Mouse (Mus musculus) erythroblast, embryonic 14.5 days (primary cell): ENCODE measurements around the gene Rpl37. TPM values are rescaled to one million over a fixed set of nuclear protein-coding genes. Genes with fewer than 3 reads are reported as not detected.

Source experiments
- H3K27me3 ChIP-seq: 2 replicates; pipeline ENCODE4 v1.6.1; 2012; ENCODE audit warnings: inconsistent platforms; ENCODE audit not compliant: control insufficient read depth
- H3K36me3 ChIP-seq: 2 replicates; pipeline ENCODE4 v1.6.1; 2012; ENCODE audit warnings: mild to moderate bottlenecking, inconsistent platforms; ENCODE audit not compliant: control insufficient read depth
- H3K4me1 ChIP-seq: 2 replicates; pipeline ENCODE4 v1.6.1; 2012; ENCODE audit warnings: inconsistent platforms; ENCODE audit not compliant: control insufficient read depth
- H3K4me3 ChIP-seq: replicated peaks from 2 replicates; pipeline ENCODE3; 2012; ENCODE audit warnings: moderate library complexity, mild to moderate bottlenecking, inconsistent platforms
- H3K9me3 ChIP-seq: 2 replicates; pipeline ENCODE4 v1.6.1; 2012; ENCODE audit warnings: low read length, inconsistent platforms, mixed read lengths; ENCODE audit not compliant: control insufficient read depth
- GATA1 ChIP-seq: IDR thresholded peaks from 2 replicates; pipeline ENCODE4 v1.6.1; 2012; ENCODE audit warnings: low read length, inconsistent platforms, mixed read lengths
- TAL1 ChIP-seq: IDR thresholded peaks from 3 replicates; pipeline ENCODE4 v1.6.1; 2012; ENCODE audit warnings: low read length, inconsistent platforms, mixed read lengths
- polyA plus RNA-seq: library from polyadenylated mRNA; stranded (reverse); fragments of >175 nt; gene quantifications from 2 replicates; pipeline ENCODE4 v1.2.3, GENCODE M21; 2012

Gene Rpl37
- polyA plus RNA-seq, 1 experiment = 13.1 TPM

DNA sequence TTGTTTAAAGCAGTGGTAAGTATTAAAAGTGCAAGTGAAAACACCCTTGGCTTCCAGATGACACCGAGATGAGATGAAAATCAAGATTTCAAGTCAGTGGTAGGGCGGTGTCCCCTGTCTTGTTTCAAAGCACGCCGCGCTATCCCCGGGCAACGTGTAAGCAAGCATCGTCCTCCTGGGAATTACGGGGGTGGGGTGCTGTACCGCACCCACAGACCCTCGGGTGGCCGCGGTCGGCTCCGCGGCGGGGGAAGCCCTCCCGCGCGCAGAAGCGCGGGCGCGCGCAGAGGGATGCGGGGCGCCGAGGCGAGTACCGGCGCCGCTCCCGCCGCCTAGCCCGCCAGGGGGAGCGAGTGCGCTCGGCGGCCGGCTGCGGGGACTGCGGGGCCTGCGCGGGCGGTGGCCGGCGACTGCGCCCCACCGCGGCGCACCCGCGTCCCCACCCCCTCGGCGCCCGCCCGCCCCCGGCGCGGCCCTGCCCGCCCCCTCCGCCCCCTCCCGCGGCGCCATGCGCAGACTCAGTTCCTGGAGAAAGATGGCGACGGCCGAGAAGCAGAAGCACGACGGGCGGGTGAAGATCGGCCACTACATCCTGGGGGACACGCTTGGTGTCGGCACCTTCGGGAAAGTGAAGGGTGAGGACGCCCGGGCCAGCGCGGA is 27.0 kb downstream of the Rpl37 start, which contains the start of gene Prkaa1:
TSS of gene Prkaa1 (plus strand) at position 501 of the 660 bp plus-strand sequence.
- peaks cover 79% of the 10 kb centered on the region for H3K4me1 ChIP-seq
- no peak for TF ChIP-seq GATA1
- no peak for TF ChIP-seq TAL1
- H3K4me3 ChIP-seq = peak within 1 kb of the TSS; percentile 78
- peaks cover 32% of the 10 kb centered on the region for H3K36me3 ChIP-seq
- no peaks in the 10 kb centered on the region for H3K27me3 ChIP-seq
- no peaks in the 10 kb centered on the region for H3K9me3 ChIP-seq

DNA sequence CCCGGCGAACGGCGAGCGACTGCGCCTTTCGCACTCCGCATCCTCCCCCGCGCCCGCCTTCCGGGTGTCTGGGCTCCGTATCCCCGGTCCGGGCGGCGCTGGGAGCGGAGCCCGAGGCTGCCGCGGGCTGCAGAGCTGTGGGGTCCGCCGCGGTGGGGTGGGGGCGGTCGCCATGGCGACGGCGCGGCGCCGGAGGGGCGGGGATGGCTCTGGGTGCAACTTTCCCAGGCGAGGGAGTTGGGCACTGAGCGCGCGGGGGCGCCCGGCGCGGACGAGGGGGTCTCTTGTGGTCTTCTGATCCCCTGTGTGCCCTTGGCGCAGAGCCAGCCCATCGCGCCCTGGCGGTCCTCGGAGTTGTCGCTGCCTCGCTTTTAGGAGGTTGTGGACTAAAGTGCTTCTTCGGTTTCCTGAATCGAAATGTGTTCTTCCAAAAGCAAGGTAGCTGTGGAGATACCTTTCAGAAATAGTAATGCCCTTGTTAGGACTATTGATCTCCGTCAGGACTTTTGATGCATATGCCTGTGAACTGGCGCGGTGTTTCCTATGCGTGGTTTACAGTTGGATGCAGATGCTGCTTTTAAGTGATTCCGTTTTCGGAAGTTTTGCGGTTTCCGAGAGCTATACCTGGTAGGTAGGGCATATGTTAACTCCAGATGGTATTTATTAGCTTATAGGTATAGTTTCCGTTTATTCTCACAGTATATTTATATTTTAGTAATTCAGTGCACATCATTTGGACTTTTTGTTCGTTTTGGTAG is 27.8 kb downstream of the Rpl37 start:
- TF ChIP-seq GATA1 = no peak
- TF ChIP-seq TAL1 = no peak
- H3K36me3 ChIP-seq = peaks cover 32% of the 10 kb centered on the region
- H3K4me1 ChIP-seq = peaks cover 78% of the 10 kb centered on the region
- peak overlapping the region; percentile 78 for H3K4me3 ChIP-seq
- H3K27me3 ChIP-seq = no peaks in the 10 kb centered on the region
- H3K9me3 ChIP-seq = no peaks in the 10 kb centered on the region

GRCm38 (mm10) chr15:5145196-5145945 is 28.9 kb downstream of the Rpl37 start:
- Histone ChIP-seq H3K36me3 (peaks cover 35% of the 10 kb centered on the region), H3K4me3 (peak overlapping the region; percentile 78), H3K4me1 (peaks cover 76% of the 10 kb centered on the region), H3K9me3 (no peaks in the 10 kb centered on the region), H3K27me3 (no peaks in the 10 kb centered on the region)
- TF ChIP-seq TAL1 (no peak), GATA1 (no peak)

DNA sequence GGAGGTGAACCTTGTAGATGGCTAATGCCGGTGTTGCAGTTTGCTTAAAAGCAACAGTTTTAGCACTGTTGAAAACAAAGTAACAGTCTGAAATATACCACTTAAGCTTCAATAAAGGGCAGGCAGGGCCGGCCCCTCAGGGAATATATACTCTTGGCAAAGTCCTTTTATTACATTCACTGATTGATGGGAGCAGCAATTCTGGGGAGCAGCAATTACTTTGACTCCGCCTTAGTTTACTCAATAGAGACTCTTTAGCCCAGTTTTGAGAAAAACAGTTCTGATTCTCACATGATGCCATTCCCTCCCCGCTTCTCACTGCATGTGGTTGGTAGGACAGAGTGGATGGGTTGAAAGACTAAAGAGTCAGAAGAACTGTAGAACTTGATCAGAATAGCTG is 32.7 kb downstream of the Rpl37 start:
- H3K27me3 ChIP-seq = no peaks in the 10 kb centered on the region
- H3K4me3 ChIP-seq = no peak overlapping the region
- TF ChIP-seq TAL1 (no peak), GATA1 (no peak)
- no peaks in the 10 kb centered on the region for H3K9me3 ChIP-seq
- peaks cover 60% of the 10 kb centered on the region for H3K4me1 ChIP-seq
- H3K36me3 ChIP-seq = peaks cover 52% of the 10 kb centered on the region

DNA sequence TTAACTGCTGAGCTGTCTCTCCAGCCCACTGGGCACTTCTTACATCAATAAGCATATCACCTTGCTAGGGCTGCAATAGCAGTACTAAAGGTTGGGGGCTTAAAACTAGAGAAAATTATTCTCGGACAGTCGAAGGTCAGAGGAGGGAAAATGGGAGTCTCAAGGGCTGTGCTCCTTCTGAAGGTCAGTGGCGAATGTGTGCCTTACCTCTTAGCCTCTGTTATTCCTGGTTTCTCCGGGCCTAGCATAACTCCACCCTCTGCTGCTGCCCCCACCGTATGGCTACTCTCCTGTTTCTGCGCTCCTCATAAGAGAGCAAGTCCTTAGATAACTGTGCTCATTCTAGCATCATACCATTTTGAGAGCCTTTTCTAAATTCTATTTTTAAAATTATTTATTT is 35.7 kb downstream of the Rpl37 start:
- TF ChIP-seq TAL1 (no peak), GATA1 (no peak)
- Histone ChIP-seq H3K4me3 (no peak overlapping the region), H3K36me3 (peaks cover 32% of the 10 kb centered on the region), H3K9me3 (no peaks in the 10 kb centered on the region), H3K27me3 (no peaks in the 10 kb centered on the region), H3K4me1 (peaks cover 61% of the 10 kb centered on the region)

- Histone ChIP-seq H3K4me1 (peaks cover 55% of the 10 kb centered on the region), H3K27me3 (no peaks in the 10 kb centered on the region), H3K9me3 (no peaks in the 10 kb centered on the region), H3K4me3 (no peak overlapping the region), H3K36me3 (peaks cover 41% of the 10 kb centered on the region)
- TF ChIP-seq GATA1 (no peak), TAL1 (no peak)
Observed at GRCm38 (mm10) chr15:5154621-5155020, 38.2 kb downstream of the Rpl37 start.

DNA sequence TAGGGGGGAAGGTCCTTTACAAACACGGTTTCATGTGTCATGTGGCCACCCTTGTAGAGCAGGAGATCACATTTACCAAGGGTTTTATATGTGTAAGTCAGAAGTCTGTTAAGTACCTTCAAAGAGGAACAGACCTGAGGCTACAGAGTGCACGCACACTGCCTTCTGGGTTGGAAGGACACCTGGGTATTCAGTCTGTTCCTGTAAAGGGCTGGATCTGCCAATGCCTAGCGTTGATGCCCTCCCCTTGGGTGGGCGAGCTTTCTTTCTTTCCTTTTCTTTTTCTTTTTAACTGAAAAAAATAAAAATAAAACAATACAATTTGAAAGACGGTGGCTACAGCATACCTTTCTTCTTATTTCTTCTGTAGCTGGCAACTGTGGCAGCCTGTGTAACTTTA is 38.6 kb downstream of the Rpl37 start:
- peaks cover 52% of the 10 kb centered on the region for H3K4me1 ChIP-seq
- no peaks in the 10 kb centered on the region for H3K9me3 ChIP-seq
- H3K27me3 ChIP-seq = no peaks in the 10 kb centered on the region
- TF ChIP-seq TAL1 (no peak), GATA1 (no peak)
- H3K36me3 ChIP-seq = peaks cover 45% of the 10 kb centered on the region
- no peak overlapping the region for H3K4me3 ChIP-seq

GRCm38 (mm10) chr15:5156355-5156754 is 39.9 kb downstream of the Rpl37 start:
- Histone ChIP-seq H3K4me1 (peaks cover 47% of the 10 kb centered on the region), H3K36me3 (peaks cover 50% of the 10 kb centered on the region), H3K9me3 (no peaks in the 10 kb centered on the region), H3K27me3 (no peaks in the 10 kb centered on the region), H3K4me3 (no peak overlapping the region)
- no peak for TF ChIP-seq GATA1
- no peak for TF ChIP-seq TAL1

- H3K9me3 ChIP-seq = no peaks in the 10 kb centered on the region
- H3K27me3 ChIP-seq = no peaks in the 10 kb centered on the region
- no peak overlapping the region for H3K4me3 ChIP-seq
- TF ChIP-seq GATA1 (no peak), TAL1 (no peak)
- peaks cover 53% of the 10 kb centered on the region for H3K36me3 ChIP-seq
- peaks cover 43% of the 10 kb centered on the region for H3K4me1 ChIP-seq
Observed at GRCm38 (mm10) chr15:5157386-5157785, 40.9 kb downstream of the Rpl37 start.
